Comparison of ENCODE assay signal across 15 mouse cellular contexts in the genomic region with DNA sequence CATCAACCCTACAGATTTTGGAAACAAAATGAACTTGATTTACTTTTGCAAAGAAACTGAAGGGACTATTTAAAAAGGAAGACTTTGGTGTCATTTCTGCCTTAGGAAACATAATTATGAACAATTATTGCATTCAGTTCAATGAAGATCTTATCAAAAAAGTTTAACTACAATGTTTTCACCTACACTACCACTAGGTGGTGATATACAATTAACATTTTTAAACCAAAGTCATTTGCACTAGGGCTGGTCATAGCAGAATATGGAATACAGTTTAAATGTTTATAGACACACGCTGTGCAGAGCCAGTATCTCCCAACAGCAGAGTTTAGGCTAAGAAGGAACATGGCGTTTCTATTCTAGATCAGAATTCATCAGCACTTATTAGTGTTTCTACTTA. TPM values are rescaled to one million over a fixed set of nuclear protein-coding genes. Genes with fewer than 3 reads are reported as not detected.
DNase-seq lines count a peak whose midpoint lies in the region; ATAC-seq and TF ChIP-seq lines count a peak whose summit lies in the region.
"Had no signal": no experiment of that assay in that cellular context is flagged by ENCODE, and none has a peak within 500 bp of the region (broad histone marks: within the 10 kb centered on the region; RNA-seq: fewer than 3 reads in every experiment).

No protein-coding gene starts in this region.

- H3K27me3 ChIP-seq in heart, adult 2 months (ENCODE audit: control insufficient read depth, insufficient read depth, low read length) = no peaks in the 10 kb centered on the region
- no peaks in the 10 kb centered on the region for H3K27me3 ChIP-seq in midbrain, postnatal 0 days (ENCODE audit: insufficient read depth, low read length)
- H3K27me3 ChIP-seq in midbrain, embryonic 16.5 days (ENCODE audit: control insufficient read depth, insufficient read depth, low read depth, low read length) = no peaks in the 10 kb centered on the region
- H3K27me3 ChIP-seq: embryonic facial prominence, embryonic 12.5 days; forebrain, embryonic 13.5 days; liver, embryonic 13.5 days; neural tube, embryonic 15.5 days had no signal

- no peak for TF ChIP-seq EP300 in heart, adult 2 months (IDR thresholded peaks at IDR 0.05; ENCODE audit: insufficient read depth, low read depth, low read length)

- TF ChIP-seq POLR2A in heart, adult 2 months (IDR thresholded peaks at IDR 0.05; ENCODE audit: insufficient read depth, low read depth, low read length) = no peak
- TF ChIP-seq POLR2A in brain, embryonic 14.5 days (IDR thresholded peaks at IDR 0.05; ENCODE audit: borderline replicate concordance, extremely low read depth, insufficient read depth, insufficient read length, poor library complexity, severe bottlenecking) = no peak

- no peak for DNase-seq in heart, adult 2 months
- no peak for DNase-seq in heart, postnatal 10 days
- DNase-seq in midbrain, postnatal 0 days (ENCODE audit: low spot score) = peak; percentile 44
- peak; percentile 24 for DNase-seq in brain, embryonic 14.5 days (ENCODE audit: low read depth)
- peak; percentile 27 for DNase-seq in retina, postnatal 1 day
- DNase-seq in cerebellum, postnatal 14 days = no peak
- no peak for DNase-seq in left cerebral cortex, adult 18-20 months (ENCODE audit: low spot score in 2 of 2)
- DNase-seq: heart, postnatal 4 days; liver, embryonic 13.5 days; thymus, postnatal 36 days had no signal

- H3K9ac ChIP-seq in heart, adult 2 months (ENCODE audit: low read depth, low read length) = no peak overlapping the region
- H3K9ac ChIP-seq in midbrain, postnatal 0 days (replicated peaks; ENCODE audit: low read length, poor library complexity, severe bottlenecking) = no peak overlapping the region
- no peak overlapping the region for H3K9ac ChIP-seq in midbrain, embryonic 16.5 days (ENCODE audit: low read depth, low read length)
- H3K9ac ChIP-seq: embryonic facial prominence, embryonic 12.5 days; forebrain, embryonic 13.5 days; liver, embryonic 13.5 days; neural tube, embryonic 15.5 days had no signal

- H3K4me2 ChIP-seq in midbrain, postnatal 0 days (ENCODE audit: low read depth, low read length, poor library complexity, severe bottlenecking) = no peak overlapping the region
- H3K4me2 ChIP-seq in midbrain, embryonic 16.5 days (ENCODE audit: low read length) = no peak overlapping the region
- H3K4me2 ChIP-seq: embryonic facial prominence, embryonic 12.5 days; forebrain, embryonic 13.5 days; liver, embryonic 13.5 days; neural tube, embryonic 15.5 days had no signal

- no peaks in the 10 kb centered on the region; the same call in 1 of the 2 replicates for H3K36me3 ChIP-seq in heart, adult 2 months (ENCODE audit: control insufficient read depth, insufficient read depth, low read length)
- H3K36me3 ChIP-seq in midbrain, postnatal 0 days (ENCODE audit: insufficient read depth, low read length) = peaks cover 4% of the 10 kb centered on the region
- H3K36me3 ChIP-seq in midbrain, embryonic 16.5 days (ENCODE audit: control insufficient read depth, insufficient read depth, low read length) = peaks cover 11% of the 10 kb centered on the region

- H3K27ac ChIP-seq in heart, adult 2 months = no peak overlapping the region
- no peak overlapping the region for H3K27ac ChIP-seq in midbrain, postnatal 0 days (ENCODE audit: low read depth, low read length)
- H3K27ac ChIP-seq in midbrain, embryonic 16.5 days (ENCODE audit: low read length) = no peak overlapping the region
- H3K27ac ChIP-seq: embryonic facial prominence, embryonic 12.5 days; forebrain, embryonic 13.5 days; liver, embryonic 13.5 days; midbrain, embryonic 10.5 days; neural tube, embryonic 15.5 days had no signal

- no peak overlapping the region for H3K4me3 ChIP-seq in heart, adult 2 months
- H3K4me3 ChIP-seq in midbrain, postnatal 0 days (ENCODE audit: low read depth, low read length) = no peak overlapping the region
- H3K4me3 ChIP-seq in midbrain, embryonic 16.5 days (ENCODE audit: low read depth, low read length) = no peak overlapping the region
- H3K4me3 ChIP-seq: embryonic facial prominence, embryonic 12.5 days; forebrain, embryonic 13.5 days; liver, embryonic 13.5 days; midbrain, embryonic 10.5 days; neural tube, embryonic 15.5 days had no signal

- intact Hi-C loops in heart, adult 2 months (cut with DNase I) = no loop called here
- intact Hi-C loops in heart, postnatal 10 days (cut with DNase I) = no loop called here

- 49% methylated on average over 2 of the region's 2 CpGs for WGBS in heart, adult 2 months
- WGBS in midbrain, postnatal 0 days = 55% methylated on average over 2 of the region's 2 CpGs
- 69% methylated on average over 2 of the region's 2 CpGs for WGBS in midbrain, embryonic 16.5 days

- H3K9me3 ChIP-seq in midbrain, postnatal 0 days (ENCODE audit: low read length) = no peaks in the 10 kb centered on the region
- no peaks in the 10 kb centered on the region for H3K9me3 ChIP-seq in midbrain, embryonic 16.5 days (replicated peaks; ENCODE audit: control insufficient read depth, low read length, poor library complexity, severe bottlenecking)
- H3K9me3 ChIP-seq: embryonic facial prominence, embryonic 12.5 days; forebrain, embryonic 13.5 days; liver, embryonic 13.5 days; midbrain, embryonic 10.5 days; neural tube, embryonic 15.5 days had no signal

- peaks cover 1% of the 10 kb centered on the region; the same call in 1 of the 2 replicates for H3K4me1 ChIP-seq in heart, adult 2 months (ENCODE audit: control insufficient read depth, insufficient read depth, low read length)
- H3K4me1 ChIP-seq in midbrain, postnatal 0 days (ENCODE audit: insufficient read depth, low read length) = no peaks in the 10 kb centered on the region
- no peaks in the 10 kb centered on the region for H3K4me1 ChIP-seq in midbrain, embryonic 16.5 days (ENCODE audit: control insufficient read depth, insufficient read depth, low read length)
- H3K4me1 ChIP-seq: embryonic facial prominence, embryonic 12.5 days; forebrain, embryonic 13.5 days; liver, embryonic 13.5 days; neural tube, embryonic 15.5 days had no signal

- TF ChIP-seq CTCF in heart, adult 2 months (IDR thresholded peaks at IDR 0.05) = peak; percentile 69
- peak; percentile 66 for TF ChIP-seq CTCF in midbrain, postnatal 0 days (IDR thresholded peaks at IDR 0.05)
- TF ChIP-seq CTCF in brain, embryonic 14.5 days (IDR thresholded peaks at IDR 0.05; ENCODE audit: borderline replicate concordance, extremely low read depth, insufficient read depth, insufficient read length) = no peak

- H3K79me2 ChIP-seq in heart, adult 2 months (replicated peaks; ENCODE audit: control insufficient read depth, insufficient read depth, low read length) = no peaks in the 10 kb centered on the region

- ATAC-seq in midbrain, postnatal 0 days (ENCODE audit: low FRiP score) = no peak
- ATAC-seq in midbrain, embryonic 16.5 days = no peak
- ATAC-seq: forebrain, embryonic 13.5 days had no signal

RNA-seq across cellular contexts. Expression of a gene that starts 24.5 kb away (rescaled TPM):
- 10 to 100 TPM; 33.8 to 34.9 TPM for total RNA-seq in heart, adult 2 months (2021)
- 52.0 and 53.6 TPM in 2 replicates for polyA plus RNA-seq in heart, adult 2 months (2012; rRNA removed)
- total RNA-seq in heart, postnatal 10 days (2021) = 10 to 100 TPM; 35.9 to 42.4 TPM
- total RNA-seq in midbrain, postnatal 0 days (2014; rRNA removed) = 122 and 127 TPM in 2 replicates
- polyA plus RNA-seq in midbrain, postnatal 0 days (2015; fragmentation: Nextera tagmentation; extraction: Ambion mirVana) = 187 and 192 TPM in 2 replicates
- 164 and 172 TPM in 2 replicates for polyA plus RNA-seq in midbrain, embryonic 16.5 days (2015; fragmentation: Nextera tagmentation; extraction: Ambion mirVana)
- polyA plus RNA-seq in brain, embryonic 14.5 days (2012; rRNA removed) = 152 and 247 TPM in 2 replicates
- 100 to 1,000 TPM; 207 to 216 TPM for total RNA-seq in left cerebral cortex, adult 18-20 months (2021)

Comparison
In these comparisons a context has a peak if more than half of its experiments do, and no peak if none do; other contexts are left out.
1. DNase-seq: peak in midbrain, postnatal 0 days (single experiment), brain, embryonic 14.5 days (single experiment) and retina, postnatal 1 day (single experiment); none in heart, adult 2 months (0 of 2), heart, postnatal 10 days (0 of 2), cerebellum, postnatal 14 days (0 of 2) and left cerebral cortex, adult 18-20 months (0 of 2).